Mouse (Mus musculus): Measurements from ENCODE around the gene Tll2. TPM values are rescaled to one million over a fixed set of nuclear protein-coding genes. Genes with fewer than 3 reads are reported as not detected.

The Tll2 gene
- polyA plus RNA-seq, 1 experiment, result not detected

GRCm38 (mm10) chr19:41197606-41198005 lies 9.0 kb downstream of the Tll2 start:
- Histone ChIP-seq H3K36me3 (ENCODE audit: control insufficient read depth, insufficient read depth) (no peaks in the 10 kb centered on the region), H3K79me2 (ENCODE audit: control insufficient read depth, insufficient read depth) (no peaks in the 10 kb centered on the region), H3K4me3 (ENCODE audit: insufficient read depth, poor library complexity, severe bottlenecking) (no peak overlapping the region), H3K79me3 (ENCODE audit: low read depth) (no peaks in the 10 kb centered on the region), H3K27me3 (ENCODE audit: control insufficient read depth, insufficient read depth, insufficient read length) (peaks cover 71% of the 10 kb centered on the region), H3ac (ENCODE audit: control insufficient read depth, insufficient read length, low read depth) (no peak overlapping the region)
- no peak for TF ChIP-seq CEBPB (IDR thresholded peaks at IDR 0.05; ENCODE audit: low read depth)
- no peak for TF ChIP-seq MYOD1 (IDR thresholded peaks at IDR 0.05; ENCODE audit: control insufficient read depth, insufficient read length, low read depth)
- TF ChIP-seq USF1 (IDR thresholded peaks at IDR 0.05; ENCODE audit: low read depth), result no peak
- no peak for TF ChIP-seq CTCF (IDR thresholded peaks at IDR 0.05; ENCODE audit: control insufficient read depth, insufficient read depth, insufficient read length)
- TF ChIP-seq MYOG (IDR thresholded peaks at IDR 0.05; ENCODE audit: control insufficient read depth, extremely low read depth, insufficient read length), result no peak
- TF ChIP-seq FOSL1 (IDR thresholded peaks at IDR 0.05; ENCODE audit: insufficient read depth, low read length, poor library complexity, severe bottlenecking), result no peak
- no peak for TF ChIP-seq MAX (IDR thresholded peaks at IDR 0.05)

- Histone ChIP-seq H3K4me3 (ENCODE audit: insufficient read depth, poor library complexity, severe bottlenecking) (no peak overlapping the region), H3K79me3 (ENCODE audit: low read depth) (no peaks in the 10 kb centered on the region), H3K79me2 (ENCODE audit: control insufficient read depth, insufficient read depth) (no peaks in the 10 kb centered on the region), H3K27me3 (ENCODE audit: control insufficient read depth, insufficient read depth, insufficient read length) (peaks cover 64% of the 10 kb centered on the region), H3K36me3 (ENCODE audit: control insufficient read depth, insufficient read depth) (no peaks in the 10 kb centered on the region), H3ac (ENCODE audit: control insufficient read depth, insufficient read length, low read depth) (no peak overlapping the region)
- TF ChIP-seq FOSL1 (IDR thresholded peaks at IDR 0.05; ENCODE audit: insufficient read depth, low read length, poor library complexity, severe bottlenecking) (no peak), USF1 (IDR thresholded peaks at IDR 0.05; ENCODE audit: low read depth) (peak; percentile 67)
Measured at GRCm38 (mm10) chr19:41193379-41193778, 13.3 kb downstream of the Tll2 start.

GRCm38 (mm10) chr19:41192953-41193352 lies 13.7 kb downstream of the Tll2 start:
- Histone ChIP-seq H3K27me3 (ENCODE audit: control insufficient read depth, insufficient read depth, insufficient read length) (peaks cover 61% of the 10 kb centered on the region), H3ac (ENCODE audit: control insufficient read depth, insufficient read length, low read depth) (no peak overlapping the region), H3K79me2 (ENCODE audit: control insufficient read depth, insufficient read depth) (no peaks in the 10 kb centered on the region), H3K4me3 (ENCODE audit: insufficient read depth, poor library complexity, severe bottlenecking) (no peak overlapping the region), H3K36me3 (ENCODE audit: control insufficient read depth, insufficient read depth) (no peaks in the 10 kb centered on the region), H3K79me3 (ENCODE audit: low read depth) (no peaks in the 10 kb centered on the region)
- TF ChIP-seq CEBPB (IDR thresholded peaks at IDR 0.05; ENCODE audit: low read depth), result no peak
- TF ChIP-seq USF1 (IDR thresholded peaks at IDR 0.05; ENCODE audit: low read depth), result no peak
- no peak for TF ChIP-seq MYOD1 (IDR thresholded peaks at IDR 0.05; ENCODE audit: control insufficient read depth, insufficient read length, low read depth)
- no peak for TF ChIP-seq MYOG (IDR thresholded peaks at IDR 0.05; ENCODE audit: control insufficient read depth, extremely low read depth, insufficient read length)
- no peak for TF ChIP-seq CTCF (IDR thresholded peaks at IDR 0.05; ENCODE audit: control insufficient read depth, insufficient read depth, insufficient read length)
- TF ChIP-seq FOSL1 (IDR thresholded peaks at IDR 0.05; ENCODE audit: insufficient read depth, low read length, poor library complexity, severe bottlenecking), result no peak
- no peak for TF ChIP-seq MAX (IDR thresholded peaks at IDR 0.05)

- no peak overlapping the region for H3K4me3 ChIP-seq (ENCODE audit: insufficient read depth, poor library complexity, severe bottlenecking)
- H3K36me3 ChIP-seq (ENCODE audit: control insufficient read depth, insufficient read depth), result no peaks in the 10 kb centered on the region
- no peaks in the 10 kb centered on the region for H3K79me3 ChIP-seq (ENCODE audit: low read depth)
- no peaks in the 10 kb centered on the region for H3K79me2 ChIP-seq (ENCODE audit: control insufficient read depth, insufficient read depth)
- no peak overlapping the region for H3ac ChIP-seq (ENCODE audit: control insufficient read depth, insufficient read length, low read depth)
- TF ChIP-seq CTCF (IDR thresholded peaks at IDR 0.05; ENCODE audit: control insufficient read depth, insufficient read depth, insufficient read length) (no peak), MAX (IDR thresholded peaks at IDR 0.05) (no peak), MYOD1 (IDR thresholded peaks at IDR 0.05; ENCODE audit: control insufficient read depth, insufficient read length, low read depth) (no peak), USF1 (IDR thresholded peaks at IDR 0.05; ENCODE audit: low read depth) (no peak), CEBPB (IDR thresholded peaks at IDR 0.05; ENCODE audit: low read depth) (no peak), FOSL1 (IDR thresholded peaks at IDR 0.05; ENCODE audit: insufficient read depth, low read length, poor library complexity, severe bottlenecking) (no peak), MYOG (IDR thresholded peaks at IDR 0.05; ENCODE audit: control insufficient read depth, extremely low read depth, insufficient read length) (no peak)
- peaks cover 60% of the 10 kb centered on the region for H3K27me3 ChIP-seq (ENCODE audit: control insufficient read depth, insufficient read depth, insufficient read length)
Measured at GRCm38 (mm10) chr19:41191724-41192123, 14.9 kb downstream of the Tll2 start.

- H3ac ChIP-seq (ENCODE audit: control insufficient read depth, insufficient read length, low read depth), result no peak overlapping the region
- H3K27me3 ChIP-seq (ENCODE audit: control insufficient read depth, insufficient read depth, insufficient read length), result peaks cover 55% of the 10 kb centered on the region
- H3K79me2 ChIP-seq (ENCODE audit: control insufficient read depth, insufficient read depth), result no peaks in the 10 kb centered on the region
- H3K4me3 ChIP-seq (ENCODE audit: insufficient read depth, poor library complexity, severe bottlenecking), result no peak overlapping the region
- H3K79me3 ChIP-seq (ENCODE audit: low read depth), result no peaks in the 10 kb centered on the region
- no peaks in the 10 kb centered on the region for H3K36me3 ChIP-seq (ENCODE audit: control insufficient read depth, insufficient read depth)
- TF ChIP-seq MYOD1 (IDR thresholded peaks at IDR 0.05; ENCODE audit: control insufficient read depth, insufficient read length, low read depth) (no peak), CEBPB (IDR thresholded peaks at IDR 0.05; ENCODE audit: low read depth) (no peak), USF1 (IDR thresholded peaks at IDR 0.05; ENCODE audit: low read depth) (no peak)
Measured at GRCm38 (mm10) chr19:41190876-41191434, 15.7 kb downstream of the Tll2 start.

GRCm38 (mm10) chr19:41177331-41177730 lies 29.3 kb downstream of the Tll2 start:
- Histone ChIP-seq H3K79me2 (ENCODE audit: control insufficient read depth, insufficient read depth) (no peaks in the 10 kb centered on the region), H3K27me3 (ENCODE audit: control insufficient read depth, insufficient read depth, insufficient read length) (peaks cover 44% of the 10 kb centered on the region), H3ac (ENCODE audit: control insufficient read depth, insufficient read length, low read depth) (no peak overlapping the region), H3K79me3 (ENCODE audit: low read depth) (no peaks in the 10 kb centered on the region), H3K4me3 (ENCODE audit: insufficient read depth, poor library complexity, severe bottlenecking) (no peak overlapping the region), H3K36me3 (ENCODE audit: control insufficient read depth, insufficient read depth) (no peaks in the 10 kb centered on the region)
- no peak for TF ChIP-seq CTCF (IDR thresholded peaks at IDR 0.05; ENCODE audit: control insufficient read depth, insufficient read depth, insufficient read length)
- no peak for TF ChIP-seq FOSL1 (IDR thresholded peaks at IDR 0.05; ENCODE audit: insufficient read depth, low read length, poor library complexity, severe bottlenecking)
- no peak for TF ChIP-seq MYOG (IDR thresholded peaks at IDR 0.05; ENCODE audit: control insufficient read depth, extremely low read depth, insufficient read length)
- no peak for TF ChIP-seq MAX (IDR thresholded peaks at IDR 0.05)
- TF ChIP-seq MYOD1 (IDR thresholded peaks at IDR 0.05; ENCODE audit: control insufficient read depth, insufficient read length, low read depth), result no peak
- no peak for TF ChIP-seq USF1 (IDR thresholded peaks at IDR 0.05; ENCODE audit: low read depth)
- TF ChIP-seq CEBPB (IDR thresholded peaks at IDR 0.05; ENCODE audit: low read depth), result no peak

Measured in C2C12 (cell line).